Mouse (Mus musculus) natural killer cell, adult 2 months (primary cell): ENCODE data around the gene Nbea.
"Not testable (repeated sequence)": the region's sequence is repeated elsewhere in the genome, so short reads cannot be mapped to it uniquely, and the experiment has no call there.

Experiments
- DNase-seq, 2 experiments: peaks; one replicate each; pipeline ENCODE4 v3.0.0; 2022; ENCODE audit warnings: low spot score in 2 of 2

Gene Nbea

DNA sequence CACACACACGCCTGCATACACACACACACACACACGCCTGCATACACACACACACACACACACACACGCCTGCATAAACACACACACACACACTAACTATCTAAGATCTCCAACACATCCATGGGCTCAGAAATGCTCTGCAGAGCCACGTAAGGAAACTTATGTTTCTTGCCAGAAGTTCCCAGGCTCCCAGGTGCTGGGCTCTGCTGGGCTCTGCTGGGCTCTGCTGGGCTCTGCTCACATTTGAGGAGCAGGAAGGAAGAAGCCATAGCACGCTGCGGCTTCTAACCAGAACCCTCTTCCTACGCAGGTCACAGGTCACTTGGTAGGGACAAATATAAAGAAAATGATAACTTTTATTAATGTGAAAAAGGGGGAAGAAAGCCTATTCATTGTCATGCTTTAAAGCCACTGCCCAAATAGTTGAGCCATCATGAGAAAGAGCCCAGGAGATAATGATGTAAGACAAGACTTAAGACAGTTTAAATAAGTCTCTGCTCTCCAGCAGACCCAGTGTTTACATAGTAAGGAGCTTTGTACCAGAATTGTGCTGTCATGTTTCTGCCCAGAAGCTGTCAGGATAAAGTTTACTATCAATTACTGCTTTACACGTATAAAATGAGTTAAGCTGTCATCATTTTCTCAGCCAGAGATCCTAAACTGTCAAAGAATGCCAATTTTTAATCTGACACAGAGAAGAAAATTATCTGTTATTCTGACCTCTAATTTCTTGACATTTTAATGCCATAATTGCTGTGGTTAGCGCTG lies 521.6 kb downstream of the Nbea start:
- peak in 1 of 2 experiments; percentile 7 for DNase-seq

DNA sequence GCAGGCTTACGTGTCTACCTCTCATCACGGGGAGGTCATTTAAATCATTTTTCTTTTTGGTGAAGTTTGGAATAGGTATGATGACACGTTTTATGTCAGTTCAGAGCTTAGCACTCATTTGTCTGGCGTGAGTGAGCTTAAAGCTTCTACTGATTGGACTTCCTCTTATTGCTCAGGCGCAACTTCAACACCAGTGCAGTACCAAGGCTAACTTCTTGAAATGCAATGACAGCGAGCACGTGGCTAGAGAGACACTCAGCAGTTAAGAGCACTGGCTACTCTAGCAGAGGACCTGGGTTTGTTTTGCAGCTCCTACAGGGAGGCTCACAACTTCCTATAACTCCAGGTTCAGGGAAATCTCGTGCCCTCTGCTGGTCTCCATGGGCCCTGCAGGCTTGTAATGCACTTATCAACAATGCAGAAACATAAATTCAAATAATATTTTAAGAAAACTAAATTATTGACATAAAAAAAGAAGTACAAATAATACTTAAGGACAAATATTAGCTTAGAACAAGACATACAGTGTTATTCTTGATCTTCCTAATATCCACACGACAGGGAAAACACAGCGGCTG lies 523.2 kb downstream of the Nbea start:
- DNase-seq: no peak

- DNase-seq: no peak
Observed at GRCm38 (mm10) chr3:55659558-55660215, 523.8 kb downstream of the Nbea start.

GRCm38 (mm10) chr3:55652321-55652720 lies 531.2 kb downstream of the Nbea start:
- no peak for DNase-seq

DNA sequence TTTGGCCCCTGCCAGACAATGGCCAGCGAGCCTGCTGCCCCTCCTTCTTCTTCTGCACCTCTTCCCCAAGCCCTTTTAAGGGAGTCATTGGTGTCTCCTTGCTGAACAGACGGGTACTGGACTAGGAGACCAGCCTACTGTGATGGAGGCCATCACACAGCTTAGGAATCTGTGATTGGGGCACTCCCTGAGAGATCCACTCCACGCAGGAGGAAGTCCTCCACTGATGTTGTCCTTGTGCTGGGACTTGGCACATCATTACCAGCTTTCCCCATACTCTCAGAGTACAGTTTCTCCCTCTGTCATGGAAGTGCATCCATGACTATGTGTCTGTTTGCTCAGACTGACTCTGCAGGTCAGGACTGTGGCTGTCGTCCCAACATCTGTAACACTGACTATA lies 531.6 kb downstream of the Nbea start:
- no peak for DNase-seq

DNA sequence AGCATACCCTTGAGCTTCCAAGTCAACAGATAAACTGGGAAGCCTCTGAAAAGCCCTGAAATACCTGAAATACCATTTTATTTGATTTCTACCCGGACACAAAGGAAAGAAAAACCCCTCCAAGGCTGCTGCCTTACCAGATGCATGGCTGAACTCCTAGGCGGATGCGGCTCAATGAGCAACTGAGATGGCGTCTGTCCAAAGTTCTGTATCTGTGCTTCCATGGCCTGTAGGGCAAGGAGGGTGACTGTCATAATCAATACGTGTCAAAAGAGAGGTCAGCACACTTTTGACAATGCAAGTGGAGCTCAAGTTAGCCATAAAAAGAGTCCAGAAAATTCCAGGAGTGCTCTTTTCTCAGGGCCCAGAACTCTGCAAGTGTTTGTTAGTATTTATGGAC lies 534.0 kb downstream of the Nbea start:
- DNase-seq: no peak

GRCm38 (mm10) chr3:55648299-55648698 lies 535.2 kb downstream of the Nbea start:
- DNase-seq: no peak

- DNase-seq: no peak
Observed at GRCm38 (mm10) chr3:55647176-55647575, 536.3 kb downstream of the Nbea start.

- no peak for DNase-seq
Observed at GRCm38 (mm10) chr3:55646437-55646836, 537.1 kb downstream of the Nbea start.

DNA sequence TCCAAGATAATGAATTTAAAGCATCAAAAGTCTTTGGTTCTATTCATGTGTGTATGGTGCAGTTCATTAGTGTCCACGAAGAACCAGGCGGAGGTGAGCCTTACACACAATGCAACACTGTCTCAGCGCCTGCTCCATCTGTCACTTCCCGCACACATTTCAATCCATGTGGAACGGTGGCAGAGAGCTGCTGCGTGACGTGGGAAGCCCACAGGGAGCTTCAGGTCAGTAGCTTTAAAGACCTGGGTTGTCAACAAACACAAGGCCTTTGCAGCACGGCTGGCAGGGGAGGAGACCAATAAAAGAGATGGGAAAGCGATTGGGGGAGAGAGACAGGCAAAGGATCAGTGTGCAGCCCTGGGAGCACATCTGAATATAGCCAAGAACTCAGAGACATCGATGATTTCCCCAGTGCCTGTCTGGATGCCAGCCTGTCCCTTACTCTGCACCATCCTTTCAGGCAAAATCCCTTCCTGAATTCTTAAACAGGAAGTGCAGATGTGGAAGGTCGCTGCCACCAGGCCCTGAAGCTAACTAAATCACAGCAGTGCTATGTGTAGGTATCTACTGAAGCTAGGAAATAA lies 539.4 kb downstream of the Nbea start:
- no peak for DNase-seq

DNA sequence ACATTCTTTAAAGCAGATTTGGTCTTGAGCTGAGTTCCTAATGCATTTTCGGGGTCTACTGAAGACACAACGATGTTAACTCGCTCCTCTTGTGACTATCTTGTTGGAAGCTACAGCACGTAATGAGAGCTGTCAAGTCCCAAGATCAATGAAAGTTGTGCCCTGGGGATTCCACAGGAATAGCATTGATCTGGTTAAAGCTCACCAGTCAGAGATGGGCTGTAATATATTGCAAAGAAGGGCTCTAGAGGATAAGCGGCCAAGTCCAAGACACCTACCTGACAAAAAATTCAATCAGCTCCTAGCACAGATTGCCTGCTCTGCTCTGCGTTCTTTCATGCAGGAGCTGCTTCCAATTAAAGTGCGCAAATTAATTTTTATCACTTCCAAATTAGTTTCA lies 545.8 kb downstream of the Nbea start:
- no peak for DNase-seq

- DNase-seq: no peak
Observed at GRCm38 (mm10) chr3:55635542-55636172, 547.8 kb downstream of the Nbea start.

GRCm38 (mm10) chr3:55627054-55627453 lies 556.4 kb downstream of the Nbea start:
- DNase-seq: no peak

- not testable (repeated sequence) for DNase-seq
Observed at GRCm38 (mm10) chr3:55621958-55622357, 561.5 kb downstream of the Nbea start.

DNA sequence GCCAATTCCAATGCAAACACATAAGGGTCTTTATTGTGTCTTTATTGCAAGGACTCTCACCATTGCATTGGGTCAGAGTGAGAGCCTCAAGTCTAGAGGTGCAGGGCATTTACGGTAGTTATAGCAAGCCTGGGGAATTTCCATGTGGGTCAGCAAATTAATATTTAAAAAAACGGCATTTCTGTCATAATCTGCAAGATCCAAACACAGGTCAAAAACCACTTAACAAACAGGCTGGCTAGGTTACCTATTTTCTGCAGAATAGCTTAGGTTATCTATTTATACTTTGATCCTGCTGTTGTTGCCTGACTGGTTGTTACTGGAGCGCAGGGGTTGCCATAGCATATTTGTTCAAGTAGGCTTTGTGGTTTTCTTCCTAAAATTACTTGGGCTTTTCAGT lies 565.1 kb downstream of the Nbea start:
- no peak for DNase-seq

GRCm38 (mm10) chr3:55612459-55613115 lies 570.9 kb downstream of the Nbea start:
- no peak for DNase-seq

- no peak for DNase-seq
Observed at GRCm38 (mm10) chr3:55612023-55612422, 571.5 kb downstream of the Nbea start.

GRCm38 (mm10) chr3:55610191-55610590 lies 573.3 kb downstream of the Nbea start:
- DNase-seq: no peak

DNA sequence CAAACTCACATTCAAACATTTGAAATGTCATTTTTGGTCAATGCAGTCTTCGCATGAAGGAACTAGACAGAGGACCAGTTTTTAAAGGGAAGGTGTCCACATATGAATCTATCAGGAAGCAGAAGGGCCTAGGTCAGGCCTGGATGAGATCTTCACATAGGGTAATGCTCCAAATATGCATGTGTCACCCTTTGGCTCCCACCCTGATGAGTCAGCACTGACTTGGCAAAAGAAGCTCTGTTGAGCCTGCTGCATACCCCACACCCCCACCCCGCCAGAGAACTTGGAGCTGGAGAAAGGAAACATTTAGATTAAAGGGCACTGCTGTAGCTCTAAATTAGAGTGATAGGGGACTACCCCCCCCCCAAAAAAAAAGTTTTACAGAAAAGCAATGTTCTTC lies 583.2 kb downstream of the Nbea start:
- no peak for DNase-seq

- DNase-seq: no peak
Observed at GRCm38 (mm10) chr3:55599366-55600085, 584.0 kb downstream of the Nbea start.

DNA sequence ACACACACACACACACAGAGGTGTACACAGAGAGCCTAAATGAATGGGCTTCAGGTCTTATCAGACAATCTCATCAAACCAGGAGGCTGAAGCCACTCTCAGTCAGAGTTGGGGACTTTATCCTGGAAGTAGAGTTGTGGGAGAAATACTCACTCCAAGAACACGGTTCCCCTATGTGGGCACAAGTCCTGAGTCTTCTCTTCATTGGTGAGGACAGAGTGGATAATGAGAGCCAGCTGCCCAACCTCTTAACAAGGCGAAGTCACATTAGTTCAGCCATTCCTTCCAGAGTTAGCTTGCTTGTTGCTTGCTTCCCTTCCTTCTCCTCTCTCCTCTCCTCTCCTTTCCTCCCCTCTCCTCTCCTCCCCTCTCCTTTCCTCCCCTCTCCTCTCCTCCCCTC lies 584.8 kb downstream of the Nbea start:
- no peak for DNase-seq
